Mouse (Mus musculus) ES-Bruce4 (cell line): ENCODE measurements around the gene Dnajb12. TPM values are rescaled to one million over a fixed set of nuclear protein-coding genes. Genes with fewer than 3 reads are reported as not detected.

ENCODE experiments used
- H3K27ac ChIP-seq: 2 replicates; pipeline ENCODE4 v1.5.1; 2012; ENCODE audit warnings: low read length, inconsistent platforms; ENCODE audit not compliant: insufficient read depth
- H3K27me3 ChIP-seq: 2 replicates; pipeline ENCODE4 v1.6.1; 2012; ENCODE audit warnings: mild to moderate bottlenecking, low read length, inconsistent platforms; ENCODE audit not compliant: control insufficient read depth, poor library complexity, insufficient read depth, severe bottlenecking
- H3K36me3 ChIP-seq: 2 replicates; pipeline ENCODE4 v1.6.1; 2012; ENCODE audit warnings: inconsistent platforms, mild to moderate bottlenecking, low read length, moderate library complexity; ENCODE audit not compliant: control insufficient read depth, poor library complexity, insufficient read depth, severe bottlenecking
- H3K4me1 ChIP-seq: one replicate; pipeline ENCODE4 v1.8.1; 2011; ENCODE audit warnings: low read length; ENCODE audit not compliant: control insufficient read depth, insufficient read depth
- H3K4me3 ChIP-seq: 2 replicates; pipeline ENCODE4 v1.5.1; 2011; ENCODE audit warnings: low read depth, mild to moderate bottlenecking, low read length
- H3K9ac ChIP-seq: 2 replicates; pipeline ENCODE4 v1.6.1; 2012; ENCODE audit warnings: low read depth, mild to moderate bottlenecking, inconsistent platforms; ENCODE audit not compliant: poor library complexity, severe bottlenecking
- H3K9me3 ChIP-seq: replicated peaks from 2 replicates; pipeline ENCODE4 v1.6.1; 2012; ENCODE audit warnings: mild to moderate bottlenecking, low read length, inconsistent platforms; ENCODE audit not compliant: control insufficient read depth, poor library complexity, insufficient read depth, severe bottlenecking
- CTCF ChIP-seq: IDR thresholded peaks from one replicate; pipeline ENCODE4 v1.8.1; 2011; ENCODE audit warnings: low read depth, low read length
- EP300 ChIP-seq: IDR thresholded peaks from 2 replicates; pipeline ENCODE4 v1.6.1; 2011; ENCODE audit warnings: low read depth, low read length; ENCODE audit not compliant: insufficient read depth
- POLR2A ChIP-seq: IDR thresholded peaks from one replicate; pipeline ENCODE4 v1.8.1; 2011; ENCODE audit warnings: low read length; ENCODE audit not compliant: insufficient read depth
- polyA plus RNA-seq: library from polyadenylated mRNA; stranded (reverse); fragments of >200 nt; gene quantifications from 2 replicates; pipeline ENCODE4 v1.2.4, GENCODE M21; 2011; ENCODE audit warnings: low read depth; ENCODE audit not compliant: missing spikeins, insufficient read depth, insufficient read length

Gene Dnajb12
- polyA plus RNA-seq, 1 experiment: 29.3 TPM

- Histone ChIP-seq H3K27ac (no peak overlapping the region), H3K4me1 (peaks cover 6% of the 10 kb centered on the region), H3K9me3 (no peaks in the 10 kb centered on the region), H3K4me3 (no peak overlapping the region), H3K36me3 (peaks cover 10% of the 10 kb centered on the region), H3K27me3 (no peaks in the 10 kb centered on the region), H3K9ac (no peak overlapping the region)
- TF ChIP-seq POLR2A (no peak), CTCF (no peak), EP300 (no peak)
These were observed 16.9 kb downstream of the Dnajb12 start for GRCm38 (mm10) chr10:59896211-59896610.

GRCm38 (mm10) chr10:59896911-59897331 is 17.6 kb downstream of the Dnajb12 start:
- Histone ChIP-seq H3K27ac (no peak overlapping the region), H3K4me3 (no peak overlapping the region), H3K27me3 (no peaks in the 10 kb centered on the region), H3K9ac (no peak overlapping the region), H3K36me3 (peaks cover 5% of the 10 kb centered on the region; the same call in 1 of the 2 replicates), H3K4me1 (peaks cover 7% of the 10 kb centered on the region), H3K9me3 (no peaks in the 10 kb centered on the region)
- TF ChIP-seq POLR2A: no peak
- TF ChIP-seq EP300: no peak
- no peak for TF ChIP-seq CTCF

- Histone ChIP-seq H3K27ac (no peak overlapping the region), H3K4me1 (peaks cover 12% of the 10 kb centered on the region), H3K27me3 (no peaks in the 10 kb centered on the region), H3K9ac (no peak overlapping the region), H3K36me3 (peaks cover 3% of the 10 kb centered on the region; the same call in 1 of the 2 replicates), H3K9me3 (no peaks in the 10 kb centered on the region), H3K4me3 (no peak overlapping the region)
- TF ChIP-seq CTCF: no peak
- no peak for TF ChIP-seq EP300
- TF ChIP-seq POLR2A: no peak
These were observed 18.2 kb downstream of the Dnajb12 start for GRCm38 (mm10) chr10:59897511-59897910.

- TF ChIP-seq EP300 (no peak), CTCF (no peak), POLR2A (no peak)
- Histone ChIP-seq H3K9ac (no peak overlapping the region), H3K36me3 (peaks cover 3% of the 10 kb centered on the region; the same call in 1 of the 2 replicates), H3K4me1 (peaks cover 15% of the 10 kb centered on the region), H3K9me3 (no peaks in the 10 kb centered on the region), H3K27ac (no peak overlapping the region), H3K4me3 (no peak overlapping the region), H3K27me3 (no peaks in the 10 kb centered on the region)
These were observed 18.9 kb downstream of the Dnajb12 start for GRCm38 (mm10) chr10:59898180-59898778.

GRCm38 (mm10) chr10:59898935-59899334 is 19.6 kb downstream of the Dnajb12 start:
- no peaks in the 10 kb centered on the region for H3K9me3 ChIP-seq
- peaks cover 15% of the 10 kb centered on the region for H3K4me1 ChIP-seq
- H3K4me3 ChIP-seq: no peak overlapping the region
- no peak overlapping the region for H3K27ac ChIP-seq
- TF ChIP-seq EP300 (no peak), POLR2A (no peak), CTCF (no peak)
- peaks cover 3% of the 10 kb centered on the region; the same call in 1 of the 2 replicates for H3K36me3 ChIP-seq
- H3K27me3 ChIP-seq: no peaks in the 10 kb centered on the region
- no peak overlapping the region for H3K9ac ChIP-seq

- Histone ChIP-seq H3K4me1 (peaks cover 15% of the 10 kb centered on the region), H3K4me3 (peak overlapping the region; percentile 12; the same call in 1 of the 2 replicates)
These were observed 20.2 kb downstream of the Dnajb12 start for GRCm38 (mm10) chr10:59899341-59900173.

More at GRCm38 (mm10) chr10:59899341-59900173, 20.2 kb downstream of the Dnajb12 start:
- Histone ChIP-seq H3K27ac (peak overlapping the region; percentile 72), H3K27me3 (no peaks in the 10 kb centered on the region), H3K9me3 (no peaks in the 10 kb centered on the region), H3K36me3 (no peaks in the 10 kb centered on the region), H3K9ac (0 out of 2 replicates have a peak overlapping the region, but pooled peaks have one; percentile 5)
- no peak for TF ChIP-seq EP300
